Mouse (Mus musculus): ENCODE measurements around the gene Ubxn1.
"Not testable (repeated sequence)": the region's sequence is repeated elsewhere in the genome, so short reads cannot be mapped to it uniquely, and the experiment has no call there.

The Ubxn1 gene

GRCm38 (mm10) chr19:8871267-8872186, at the start of gene Ubxn1:
Gene Ubxn1 (plus strand): TSS chr19:8871496.
- peak; percentile 97 to 98 for DNase-seq

DNA sequence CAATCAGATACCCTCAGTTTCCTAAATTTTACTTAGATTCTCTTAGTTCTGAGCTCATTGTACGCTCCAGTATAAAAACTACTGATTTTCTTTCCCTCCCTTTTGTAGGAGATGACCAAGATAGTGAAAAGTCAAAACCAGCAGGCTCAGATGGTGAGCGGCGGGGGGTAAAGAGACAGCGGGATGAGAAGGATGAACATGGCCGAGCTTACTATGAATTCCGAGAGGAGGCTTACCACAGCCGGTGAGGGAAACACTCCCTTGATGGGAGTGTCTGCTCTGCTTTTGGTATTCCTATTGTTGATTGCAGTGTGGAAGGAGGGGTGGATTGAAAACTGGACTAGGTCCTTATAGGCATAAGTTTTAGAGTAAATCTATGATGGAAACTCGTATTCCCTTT, 48.6 kb upstream of the Ubxn1 start:
- peak; percentile 76 to 78 for DNase-seq

GRCm38 (mm10) chr19:8829660-8830059, 41.6 kb upstream of the Ubxn1 start, which contains the start of gene AC129217.1:
Gene AC129217.1 (plus strand): TSS chr19:8829773.
- DNase-seq = no peak

GRCm38 (mm10) chr19:8830664-8831063, 40.6 kb upstream of the Ubxn1 start:
- DNase-seq = no peak

GRCm38 (mm10) chr19:8831262-8831661, 40.0 kb upstream of the Ubxn1 start:
- no peak for DNase-seq

DNA sequence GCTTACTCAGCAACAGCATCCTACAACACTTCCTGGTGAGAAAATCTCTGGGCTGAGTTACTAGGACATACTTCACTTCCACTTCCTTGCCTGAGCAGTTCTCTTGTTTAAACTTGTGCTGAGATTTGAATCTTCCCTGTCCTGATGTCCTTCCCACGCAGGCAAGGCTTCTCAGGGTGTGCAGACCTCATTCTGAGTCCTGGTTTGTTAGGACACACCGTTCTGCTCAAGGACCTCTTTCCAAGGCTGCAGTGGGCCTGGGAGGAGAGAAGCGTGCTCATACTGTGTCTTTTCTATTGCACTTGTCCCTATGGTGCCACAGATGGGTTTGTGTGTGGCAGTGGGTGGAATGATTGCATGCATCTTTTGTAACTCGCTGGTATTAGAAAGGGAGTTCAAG, 38.3 kb upstream of the Ubxn1 start:
- DNase-seq = no peak

GRCm38 (mm10) chr19:8836327-8836726, 35.0 kb upstream of the Ubxn1 start:
- not testable (repeated sequence) for DNase-seq

DNA sequence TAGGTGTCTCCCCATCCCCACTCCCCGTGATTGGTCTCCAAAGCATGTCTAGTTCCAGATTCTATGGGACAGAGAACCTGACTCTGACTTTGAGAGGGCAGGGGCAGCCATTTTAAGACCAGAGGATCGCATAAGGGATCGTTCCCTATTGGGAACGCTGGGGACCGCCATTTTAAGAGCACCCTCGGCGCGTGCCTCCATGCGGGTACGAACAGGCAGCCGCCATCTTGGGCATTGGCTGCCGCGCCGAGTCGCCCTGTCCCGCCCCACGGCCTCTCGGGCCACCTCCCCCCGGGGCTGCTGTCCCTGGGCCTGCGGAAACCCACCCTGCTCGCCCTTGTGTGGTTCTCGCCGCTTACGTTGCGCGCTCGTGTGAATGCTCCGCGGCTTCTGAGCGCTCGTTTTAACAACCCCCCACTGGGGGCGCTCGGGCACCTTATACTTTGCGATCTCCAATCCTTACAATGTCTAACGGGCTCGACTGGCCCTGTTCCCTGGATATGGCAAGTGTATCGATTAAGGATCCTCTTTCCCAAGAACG, 34.0 kb upstream of the Ubxn1 start, which contains the start of gene Bscl2:
TSS of gene Bscl2 (plus strand) at position 217 of the 541 bp plus-strand sequence.
- peak; percentile 88 for DNase-seq

DNA sequence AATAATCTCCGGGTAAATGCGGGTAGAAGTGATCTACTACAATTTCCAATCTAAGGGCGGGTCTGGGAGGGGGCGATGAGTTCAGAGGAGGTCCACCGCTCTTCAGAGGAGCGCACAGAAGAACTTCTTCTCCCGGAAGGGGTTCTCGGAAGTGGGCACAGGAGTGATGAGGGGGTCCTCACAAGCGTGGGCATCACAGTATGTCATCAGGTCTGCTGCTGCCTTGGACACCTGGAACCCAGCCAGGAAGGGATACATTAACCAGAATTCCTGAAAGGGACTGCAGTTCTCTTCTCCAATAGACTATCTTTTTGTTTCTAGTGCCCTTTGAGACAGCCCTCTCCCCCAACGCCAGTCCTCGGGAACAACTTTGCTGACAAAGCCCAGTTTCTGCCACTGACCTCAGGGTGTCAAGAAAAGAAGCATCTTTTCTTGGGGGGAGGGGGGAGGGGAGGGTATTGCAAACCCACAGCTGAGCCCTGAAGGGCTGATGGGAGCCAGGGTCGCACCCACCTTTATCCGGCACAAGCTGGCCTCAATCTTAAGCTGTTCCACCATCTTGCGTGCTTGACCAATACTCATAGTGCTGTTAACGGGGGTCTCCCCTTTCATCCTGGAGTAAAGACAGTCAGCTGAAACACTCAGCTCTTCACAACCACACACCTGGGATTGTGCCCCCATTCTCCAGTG, 33.1 kb upstream of the Ubxn1 start:
- DNase-seq = peak; percentile 52 to 62

GRCm38 (mm10) chr19:8839103-8839907, 32.0 kb upstream of the Ubxn1 start, which contains the start of gene Gng3:
Gene Gng3 (minus strand): TSS chr19:8839194.
- peak; percentile 89 to 91 for DNase-seq

DNA sequence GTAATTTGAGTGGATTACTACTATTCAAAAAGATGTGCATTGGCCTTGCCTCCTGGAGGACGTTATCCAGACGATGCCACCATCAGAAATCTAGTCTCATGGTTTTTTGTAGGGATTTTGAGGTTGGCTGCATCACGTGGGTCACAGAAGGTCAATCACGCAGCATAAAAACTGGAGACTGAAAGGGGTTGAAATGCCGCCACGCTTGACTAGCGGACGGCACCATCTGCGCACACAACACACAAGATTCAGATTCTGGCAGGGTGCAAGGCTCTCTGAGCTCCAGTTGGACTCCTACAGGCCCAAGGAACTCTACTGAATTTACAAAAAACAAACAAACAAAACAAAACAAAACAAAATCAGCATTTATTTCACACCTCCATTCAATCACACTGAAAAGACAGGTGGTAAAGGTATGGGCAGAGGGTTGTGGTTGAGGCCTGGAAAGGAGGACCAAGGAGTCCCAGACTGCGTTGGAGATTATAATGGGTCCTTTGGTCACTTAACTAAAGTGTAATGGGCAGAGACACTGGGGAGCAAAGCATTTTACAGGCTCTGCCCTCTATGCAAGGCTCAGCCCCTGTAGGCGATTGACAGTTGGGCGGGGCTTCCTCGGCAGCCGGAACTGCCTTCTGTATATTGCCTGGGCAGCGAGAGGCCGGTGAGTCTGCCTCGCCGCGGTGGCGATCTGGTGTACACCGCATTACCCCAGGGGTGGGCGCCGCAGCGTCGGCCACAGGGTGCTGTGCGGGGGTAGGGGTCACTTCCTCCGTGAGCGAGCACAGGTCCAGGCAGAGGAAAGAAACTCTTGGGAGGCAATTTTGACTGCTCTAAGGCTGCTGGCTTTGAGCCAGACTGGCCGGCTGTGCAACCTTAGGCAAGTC, 31.1 kb upstream of the Ubxn1 start:
- DNase-seq = peak; percentile 80 to 83

GRCm38 (mm10) chr19:8841012-8841411, 30.3 kb upstream of the Ubxn1 start:
- DNase-seq = peak in 1 of 2 experiments; percentile 34

DNA sequence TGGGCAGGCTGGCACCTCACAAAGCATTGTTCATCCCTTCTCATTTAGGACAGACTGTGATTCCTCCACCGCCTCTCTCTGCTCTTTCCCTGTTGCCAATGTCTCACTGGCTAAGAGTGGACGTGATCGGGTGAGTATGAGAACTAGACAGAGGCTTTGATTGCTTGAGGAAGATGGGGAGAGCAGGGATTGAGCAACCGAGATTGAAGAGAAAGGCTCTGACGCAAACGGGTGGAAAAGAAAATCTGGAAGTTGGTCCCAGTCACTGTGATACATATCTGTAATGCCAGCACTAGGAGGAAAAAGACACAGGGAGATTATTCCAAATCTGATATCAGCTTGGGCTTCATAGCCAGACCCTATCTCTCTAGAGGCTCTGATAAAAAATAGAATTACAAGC, 28.3 kb upstream of the Ubxn1 start:
- DNase-seq = no peak

DNA sequence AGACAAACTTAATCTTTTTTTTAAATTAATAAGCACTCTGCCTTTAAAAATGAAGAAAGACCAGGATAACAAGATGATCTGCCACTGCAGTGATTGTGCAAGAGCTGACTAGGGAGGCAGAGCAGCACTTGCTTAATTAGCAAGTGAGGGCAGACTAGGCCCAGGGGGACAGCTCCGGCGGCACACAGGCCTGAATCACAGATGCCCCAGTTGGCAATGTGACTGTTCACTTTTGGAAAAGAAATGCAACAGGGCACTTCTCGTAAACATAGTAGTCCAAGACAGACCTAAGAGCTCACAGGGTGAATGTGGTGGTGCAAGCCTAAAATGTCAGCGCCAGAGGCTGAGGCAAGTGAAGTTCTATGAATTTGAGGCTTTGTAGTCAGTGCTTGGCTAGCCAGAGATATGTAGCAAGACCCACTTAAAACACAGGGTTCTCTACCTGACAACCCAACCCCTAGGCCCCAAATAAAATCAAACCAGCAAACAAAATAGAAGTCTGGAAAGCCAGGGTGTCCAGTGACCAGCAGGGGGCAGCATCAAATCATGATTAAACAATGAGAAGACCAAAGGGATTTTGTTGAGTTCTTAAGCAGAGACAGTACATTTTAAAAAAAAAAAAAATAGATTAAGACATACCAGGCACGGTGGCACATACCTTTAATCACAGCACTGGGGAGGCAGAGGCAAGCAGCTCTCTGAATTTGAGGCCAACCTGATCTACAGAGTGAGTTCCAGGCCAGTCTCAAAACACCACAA, 26.7 kb upstream of the Ubxn1 start:
- peak; percentile 79 to 82 for DNase-seq

DNA sequence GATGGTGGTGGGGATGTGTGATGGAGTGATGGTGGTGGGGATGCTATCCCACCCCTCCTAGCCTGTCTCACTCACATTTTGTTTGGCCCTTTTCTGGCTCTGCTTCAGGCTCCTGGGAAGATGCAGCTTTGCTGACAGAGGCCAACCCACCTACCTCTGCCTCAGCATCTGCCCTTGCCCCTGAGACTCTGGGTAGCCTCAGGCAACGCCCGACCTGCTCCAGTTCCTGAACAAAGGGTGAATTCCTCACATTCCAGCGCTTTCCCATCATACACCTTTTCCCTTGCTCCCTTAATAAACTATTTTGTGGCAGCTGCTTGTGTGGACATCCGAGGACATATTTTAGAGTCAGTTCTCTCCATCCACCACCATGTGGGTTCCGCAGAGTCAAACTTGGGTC, 22.9 kb upstream of the Ubxn1 start:
- DNase-seq = no peak

DNA sequence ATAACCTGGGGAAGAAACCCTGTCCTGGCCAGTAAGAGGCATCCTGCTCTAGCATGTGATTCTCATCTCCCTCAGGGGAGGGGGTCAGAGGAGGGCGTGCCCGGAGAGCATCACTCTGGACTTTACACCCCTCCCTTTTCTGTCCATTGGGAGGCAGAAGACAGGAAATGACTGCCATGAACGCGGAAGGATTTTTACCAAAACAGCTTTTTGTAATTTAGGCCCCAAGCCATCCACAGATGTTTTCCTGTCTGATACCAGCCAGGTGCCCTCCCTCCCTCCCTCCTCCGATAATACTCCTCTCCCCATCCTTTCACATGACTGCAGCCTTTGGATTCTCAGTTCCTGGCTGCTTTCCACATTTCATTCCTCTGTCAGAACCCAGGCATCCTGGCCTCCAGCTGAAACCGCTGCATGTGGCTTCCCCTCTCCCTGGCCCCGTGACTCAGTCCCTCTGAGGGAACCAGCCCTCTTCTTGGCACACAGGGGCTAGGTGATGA, 20.8 kb upstream of the Ubxn1 start, which contains the start of gene Lrrn4cl:
TSS of gene Lrrn4cl (plus strand) at position 367 of the 500 bp plus-strand sequence.
- no peak for DNase-seq

DNA sequence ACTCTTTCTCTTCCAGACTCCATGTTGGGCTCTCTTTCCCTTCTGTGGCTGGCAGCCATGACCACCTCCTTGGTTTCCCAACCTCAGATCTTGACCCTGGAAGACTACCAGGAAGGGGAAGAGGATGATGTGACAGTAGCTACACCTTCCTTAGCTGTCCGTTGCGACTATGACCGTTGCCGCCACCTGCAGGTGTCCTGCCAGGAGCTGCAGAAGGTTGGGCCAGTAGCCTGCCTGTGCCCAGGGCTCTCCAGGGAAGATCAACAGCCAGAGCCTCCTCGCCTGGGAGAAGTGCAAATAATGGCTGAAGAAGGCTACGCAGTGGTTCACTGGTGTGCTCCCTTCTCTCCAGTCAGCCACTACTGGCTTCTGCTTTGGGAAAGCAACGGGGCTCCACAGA, 19.7 kb upstream of the Ubxn1 start:
- DNase-seq = no peak

DNA sequence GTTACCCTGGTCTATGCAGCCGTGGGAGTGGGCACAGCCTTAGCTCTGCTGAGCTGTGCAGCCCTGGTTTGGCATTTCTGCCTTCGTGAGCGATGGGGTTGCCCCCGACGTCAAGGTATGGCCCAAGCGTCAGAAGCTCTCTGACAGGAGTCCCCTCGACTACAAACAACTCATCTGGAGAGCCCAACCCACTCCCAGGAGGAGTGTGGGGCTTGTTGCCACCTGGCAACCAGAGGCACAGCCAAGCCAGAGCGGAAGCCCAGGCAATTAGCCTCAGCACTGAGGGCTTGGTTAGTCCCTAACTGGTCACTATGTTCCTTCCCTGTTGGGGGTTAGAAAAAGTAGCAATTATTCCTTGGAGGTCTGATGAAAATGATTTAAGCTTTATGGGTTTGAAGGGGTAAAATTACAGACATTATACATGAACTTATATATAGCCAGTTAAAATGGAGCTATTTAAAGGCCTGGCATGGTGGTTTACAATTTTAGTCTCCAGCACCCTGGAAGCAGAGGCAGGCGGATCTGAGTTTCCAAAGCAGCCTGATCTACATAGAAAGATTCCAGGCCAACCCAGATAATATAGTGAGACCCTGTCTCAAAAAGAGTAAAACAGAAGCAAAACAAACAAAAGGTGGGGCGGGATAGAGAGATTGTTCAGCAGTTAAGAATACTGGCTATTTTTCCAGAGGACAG, 18.9 kb upstream of the Ubxn1 start:
- no peak for DNase-seq

DNA sequence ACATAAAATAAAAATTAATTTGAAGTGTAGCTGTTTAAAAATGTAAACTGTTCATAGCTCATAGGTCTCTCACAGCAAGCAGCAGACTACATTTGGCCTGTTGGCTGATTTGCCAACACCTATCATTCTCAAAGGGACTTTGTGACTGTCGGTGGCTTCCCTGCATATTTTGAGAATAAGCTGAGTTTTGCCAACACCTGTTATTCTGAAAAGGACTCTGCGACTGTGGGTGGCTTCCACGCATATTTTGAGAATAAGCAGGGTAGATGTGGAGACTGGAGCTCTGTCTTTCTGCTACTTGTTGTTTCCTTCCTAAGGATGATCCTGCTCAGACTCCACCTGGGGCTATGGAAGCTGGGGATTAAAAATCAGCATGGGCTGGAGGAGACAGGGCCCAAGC, 18.2 kb upstream of the Ubxn1 start:
- DNase-seq = no peak

DNA sequence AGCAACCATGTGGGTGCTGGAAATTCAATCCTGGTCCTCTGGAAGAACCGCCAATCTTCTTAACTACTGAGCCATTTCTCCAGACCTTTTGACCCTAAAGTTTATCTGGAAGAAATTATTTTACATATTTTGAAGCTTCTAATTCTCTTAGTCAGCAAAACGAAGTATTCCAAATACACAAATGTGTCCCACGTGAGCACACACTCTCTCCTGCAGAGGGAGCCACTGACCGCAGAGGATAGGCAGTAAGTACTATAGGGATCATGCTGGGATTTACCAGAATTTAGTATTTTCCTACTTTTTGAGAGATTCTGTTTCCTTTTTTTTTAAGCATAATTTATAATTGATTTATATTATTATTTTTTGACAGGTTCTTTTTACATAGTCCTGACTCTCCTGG, 13.6 kb upstream of the Ubxn1 start:
- peak in 1 of 2 experiments; percentile 33 for DNase-seq
